Mouse (Mus musculus) hindbrain, embryonic 15.5 days (tissue): ENCODE results near the gene Spsb3. TPM values are rescaled to one million over a fixed set of nuclear protein-coding genes. Genes with fewer than 3 reads are reported as not detected.

Experiments used
- ATAC-seq: fragments of 200-750 bp; cut with Nextera tagmentation; 2 replicates; pipeline ENCODE4 v1.8.0; 2017; ENCODE audit warnings: low read depth, moderate number of reproducible peaks, moderate TSS enrichment; ENCODE audit not compliant: low FRiP score
- H3K27ac ChIP-seq: fragments of 300-500 bp; sonication (generic); replicated peaks from 2 replicates; pipeline ENCODE4 v1.5.1; 2015; ENCODE audit warnings: mild to moderate bottlenecking, inconsistent platforms
- H3K27me3 ChIP-seq: fragments of 300-500 bp; sonication (generic); 2 replicates; pipeline ENCODE4 v1.6.1; 2015; ENCODE audit warnings: control low read depth, inconsistent platforms
- H3K36me3 ChIP-seq: fragments of 300-500 bp; sonication (generic); 2 replicates; pipeline ENCODE4 v1.6.1; 2015; ENCODE audit warnings: control low read depth, inconsistent platforms
- H3K4me1 ChIP-seq: fragments of 300-500 bp; sonication (generic); replicated peaks from 2 replicates; pipeline ENCODE4 v1.6.1; 2015; ENCODE audit warnings: control low read depth, inconsistent platforms
- H3K4me2 ChIP-seq: fragments of 300-500 bp; sonication (generic); 2 replicates; pipeline ENCODE4 v1.6.1; 2015; ENCODE audit warnings: moderate library complexity, mild to moderate bottlenecking, inconsistent platforms
- H3K4me3 ChIP-seq: fragments of 300-500 bp; sonication (generic); 2 replicates; pipeline ENCODE4 v1.5.1; 2015; ENCODE audit warnings: mild to moderate bottlenecking, inconsistent platforms
- H3K9ac ChIP-seq: fragments of 300-500 bp; sonication (generic); 2 replicates; pipeline ENCODE4 v1.6.1; 2015; ENCODE audit warnings: inconsistent platforms
- H3K9me3 ChIP-seq: fragments of 300-500 bp; sonication (generic); 2 replicates; pipeline ENCODE4 v1.6.1; 2016; ENCODE audit warnings: control low read depth, inconsistent platforms
- WGBS: fragments of 180-500 bp; shearing (Covaris S2); methylation state at CpG from one replicate; pipeline ENCODE4 v1.1.7; 2015; 5-methylcytosine and 5-hydroxymethylcytosine counted together
- polyA plus RNA-seq: library from polyadenylated mRNA; unstranded; fragments of >200 nt; fragmentation: Nextera tagmentation; extraction: Ambion mirVana; gene quantifications from 2 replicates; pipeline ENCODE4 v1.2.1, GENCODE M21; 2015

The Spsb3 gene
- polyA plus RNA-seq, 1 experiment from 2014 or later: 87.6 TPM

GRCm38 (mm10) chr17:24892785-24893184 lies 6.3 kb downstream of the Spsb3 start:
- no peak for ATAC-seq
- 89% methylated on average over 12 of the region's 12 CpGs for WGBS
- no peak overlapping the region for H3K9ac ChIP-seq
- H3K9me3 ChIP-seq: no peaks in the 10 kb centered on the region
- H3K36me3 ChIP-seq: peaks cover 42% of the 10 kb centered on the region
- H3K4me2 ChIP-seq: no peak overlapping the region
- H3K4me3 ChIP-seq: no peak overlapping the region
- no peaks in the 10 kb centered on the region for H3K27me3 ChIP-seq
- H3K4me1 ChIP-seq: peaks cover 51% of the 10 kb centered on the region
- no peak overlapping the region for H3K27ac ChIP-seq

GRCm38 (mm10) chr17:24893276-24893675 lies 6.8 kb downstream of the Spsb3 start:
- peaks cover 51% of the 10 kb centered on the region for H3K4me1 ChIP-seq
- no peak overlapping the region for H3K9ac ChIP-seq
- H3K4me2 ChIP-seq: no peak overlapping the region; the same call in 1 of the 2 replicates
- peaks cover 46% of the 10 kb centered on the region for H3K36me3 ChIP-seq
- no peaks in the 10 kb centered on the region for H3K27me3 ChIP-seq
- peak overlapping the region; percentile 82; the same call in 1 of the 2 replicates for H3K4me3 ChIP-seq
- no peaks in the 10 kb centered on the region for H3K9me3 ChIP-seq
- no peak for ATAC-seq
- 96% methylated on average over 2 of the region's 2 CpGs for WGBS
- no peak overlapping the region for H3K27ac ChIP-seq

DNA sequence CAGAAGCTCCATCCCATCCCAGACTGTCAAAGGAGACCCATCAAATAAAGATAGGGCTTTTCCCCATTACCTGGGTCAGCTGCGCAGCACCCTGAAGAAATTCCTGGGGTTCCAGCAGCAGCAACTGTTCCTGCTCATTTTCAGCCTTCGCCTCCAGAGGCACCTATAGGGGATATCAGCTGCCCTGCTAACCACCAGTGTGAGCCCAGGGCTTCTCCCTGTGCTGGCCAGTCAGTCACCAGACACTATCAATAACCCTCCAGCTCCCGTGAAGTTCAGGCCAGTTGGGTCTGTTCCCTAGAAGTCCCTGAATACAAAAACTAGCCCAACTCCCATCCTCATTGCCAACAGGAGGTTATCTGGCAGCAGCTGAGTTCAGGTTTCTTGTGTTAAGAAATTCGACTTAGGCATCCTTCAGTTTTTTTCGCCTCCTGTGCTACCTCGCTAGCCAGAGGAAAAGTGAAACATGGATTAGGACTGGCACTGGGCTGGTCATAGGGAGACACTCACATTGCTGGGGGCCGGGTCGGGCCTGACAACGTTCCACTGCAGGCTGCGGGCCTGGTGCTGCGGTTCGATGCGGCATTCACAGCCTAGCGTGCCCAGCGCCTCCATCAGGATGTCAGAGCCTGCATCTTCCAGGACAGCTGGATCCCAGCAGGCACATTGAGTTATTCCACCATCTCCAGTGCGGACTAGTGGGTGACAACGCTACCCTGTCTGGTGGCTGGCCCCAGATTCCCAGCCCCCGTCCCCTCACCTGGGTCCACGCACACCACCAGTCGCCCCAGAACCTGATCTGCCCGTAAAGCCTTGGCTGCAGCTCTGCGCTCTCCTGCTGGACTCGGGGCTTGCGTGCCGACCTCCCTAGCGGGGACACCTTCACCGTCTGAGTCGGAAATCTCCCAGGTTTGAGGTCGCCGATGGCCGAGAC lies 7.9 kb downstream of the Spsb3 start:
- peaks cover 56% of the 10 kb centered on the region for H3K36me3 ChIP-seq
- H3K27ac ChIP-seq: peak overlapping the region; percentile 79

DNA sequence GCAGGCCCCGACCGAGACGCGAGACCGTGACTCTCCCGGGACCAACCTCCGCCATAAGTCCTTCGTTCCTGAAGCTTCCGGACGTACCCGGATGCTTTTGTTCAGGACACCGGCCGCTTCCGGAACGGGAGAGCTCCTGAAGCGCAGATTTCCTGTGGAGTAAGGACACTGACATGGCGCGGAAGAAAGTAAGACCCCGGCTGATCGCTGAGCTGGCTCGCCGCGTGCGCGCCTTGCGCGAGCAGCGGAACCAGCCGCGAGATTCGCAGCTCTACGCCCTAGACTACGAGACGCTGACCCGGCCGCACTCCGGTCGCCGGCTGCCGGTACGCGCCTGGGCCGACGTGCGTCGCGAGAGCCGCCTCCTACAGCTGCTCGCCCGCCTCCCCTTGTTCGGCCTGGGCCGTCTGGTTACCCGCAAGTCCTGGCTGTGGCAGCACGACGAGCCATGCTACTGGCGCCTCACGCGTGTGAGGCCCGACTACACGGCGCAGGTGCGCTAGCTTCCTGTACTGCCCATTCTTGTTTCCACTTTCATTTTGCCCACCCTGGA lies 8.6 kb downstream of the Spsb3 start, which contains the start of the genes Eme2 and Mrps34:
TSS of gene Eme2 (minus strand) at position 93 of the 553 bp plus-strand sequence.
TSS of gene Mrps34 (plus strand) at position 122 of the 553 bp plus-strand sequence.
- peak within 1 kb of the TSS; percentile 97 for H3K4me2 ChIP-seq
- H3K36me3 ChIP-seq: peaks cover 59% of the 10 kb centered on the region
- H3K9me3 ChIP-seq: no peaks in the 10 kb centered on the region
- peak within 1 kb of the TSS; percentile 82 for H3K4me3 ChIP-seq
- peak within 1 kb of the TSS; percentile 87 for H3K9ac ChIP-seq
- H3K27ac ChIP-seq: peak within 1 kb of the TSS; percentile 79
- peak; percentile 73 for ATAC-seq
- 0% methylated on average over 62 of the region's 62 CpGs for WGBS
- no peaks in the 10 kb centered on the region for H3K27me3 ChIP-seq
- H3K4me1 ChIP-seq: peaks cover 46% of the 10 kb centered on the region

More for the DNA sequence above, 7.9 kb downstream of the Spsb3 start:
- Histone ChIP-seq H3K9me3 (no peaks in the 10 kb centered on the region), H3K4me3 (peak overlapping the region; percentile 82), H3K27me3 (no peaks in the 10 kb centered on the region), H3K4me2 (peak overlapping the region; percentile 97), H3K9ac (peak overlapping the region; percentile 87), H3K4me1 (peaks cover 46% of the 10 kb centered on the region)
- WGBS: 12% methylated on average over 31 of the region's 31 CpGs
- ATAC-seq: peak; percentile 23

DNA sequence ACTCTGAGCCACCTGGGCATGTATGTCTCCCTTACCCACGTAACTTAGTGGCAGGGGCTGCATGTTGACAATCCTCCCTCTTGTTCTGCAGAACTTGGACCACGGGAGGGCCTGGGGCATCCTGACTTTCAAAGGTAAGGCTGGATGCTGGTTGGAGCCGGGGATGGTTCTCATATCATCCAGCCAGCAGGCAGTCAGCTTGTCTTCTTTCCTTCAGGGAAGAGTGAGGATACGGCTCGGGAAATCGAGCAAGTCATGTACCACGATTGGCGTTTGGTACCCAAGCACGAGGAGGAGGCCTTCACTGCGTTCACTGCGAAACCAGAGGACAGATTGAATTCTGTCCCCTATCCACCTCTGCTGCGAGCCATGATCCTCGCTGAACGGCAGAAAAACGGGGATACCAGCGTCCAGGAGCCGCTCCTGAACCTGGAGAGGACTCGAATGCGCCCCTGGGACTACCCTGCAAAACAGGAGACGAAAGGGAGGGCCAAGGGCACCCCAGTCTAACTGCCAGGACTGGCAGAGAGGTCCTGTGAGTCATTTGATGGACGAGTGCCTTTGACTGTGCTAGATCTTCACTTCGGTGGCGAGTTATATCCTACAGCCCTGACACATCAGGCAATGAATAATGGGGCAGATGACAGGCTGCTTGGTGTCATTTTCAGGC lies 9.3 kb downstream of the Spsb3 start:
- Histone ChIP-seq H3K9me3 (no peaks in the 10 kb centered on the region), H3K36me3 (peaks cover 60% of the 10 kb centered on the region), H3K27ac (peak overlapping the region; percentile 79), H3K4me3 (peak overlapping the region; percentile 82), H3K9ac (peak overlapping the region; percentile 87), H3K4me2 (peak overlapping the region; percentile 97), H3K4me1 (peaks cover 46% of the 10 kb centered on the region), H3K27me3 (no peaks in the 10 kb centered on the region)
- 14% methylated on average over 23 of the region's 23 CpGs for WGBS
- no peak for ATAC-seq

DNA sequence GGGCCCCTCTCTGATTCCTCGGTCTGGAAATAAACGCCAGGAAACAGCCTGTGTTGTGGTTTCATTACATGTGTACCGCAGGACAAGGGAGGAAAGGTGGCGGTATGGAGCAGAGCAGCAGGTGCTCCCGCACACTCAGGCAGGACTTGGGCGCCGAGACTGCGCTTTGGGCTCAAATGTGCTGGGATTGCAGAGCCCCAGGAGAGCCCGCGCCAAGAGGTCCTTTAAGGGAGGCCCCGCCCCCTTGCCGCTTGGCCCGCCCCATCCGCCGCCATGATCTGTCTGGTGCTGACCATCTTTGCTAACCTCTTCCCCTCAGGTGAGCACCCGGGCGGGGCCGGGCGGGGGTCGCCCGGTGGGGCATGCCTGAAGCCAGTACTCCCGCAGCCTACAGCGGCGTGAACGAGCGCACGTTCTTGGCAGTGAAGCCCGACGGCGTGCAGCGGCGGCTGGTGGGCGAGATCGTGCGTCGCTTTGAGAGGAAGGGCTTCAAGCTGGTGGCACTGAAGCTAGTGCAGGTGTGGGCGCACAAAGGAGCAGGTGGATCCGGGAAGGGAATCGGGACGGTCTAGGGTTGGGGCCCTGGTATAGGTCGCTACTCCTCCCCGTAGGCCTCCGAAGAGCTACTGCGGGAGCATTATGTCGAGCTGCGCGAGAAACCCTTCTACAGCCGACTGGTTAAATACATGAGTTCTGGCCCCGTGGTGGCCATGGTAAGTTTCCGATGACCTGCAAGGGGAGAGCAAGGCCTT lies 10.0 kb downstream of the Spsb3 start, which contains the start of gene Nme3:
TSS of gene Nme3 (plus strand) at position 260 of the 752 bp plus-strand sequence.
- Histone ChIP-seq H3K4me1 (peaks cover 46% of the 10 kb centered on the region), H3K27me3 (no peaks in the 10 kb centered on the region), H3K4me3 (peak within 1 kb of the TSS; percentile 82), H3K9me3 (no peaks in the 10 kb centered on the region), H3K27ac (peak within 1 kb of the TSS; percentile 79), H3K9ac (peak within 1 kb of the TSS; percentile 87), H3K4me2 (peak within 1 kb of the TSS; percentile 97), H3K36me3 (peaks cover 60% of the 10 kb centered on the region)
- WGBS: under 1% methylated on average over 50 of the region's 50 CpGs
- ATAC-seq: peak; percentile 74

GRCm38 (mm10) chr17:24896993-24897269 lies 10.5 kb downstream of the Spsb3 start:
- H3K9me3 ChIP-seq: no peaks in the 10 kb centered on the region
- peaks cover 61% of the 10 kb centered on the region for H3K36me3 ChIP-seq
- peaks cover 46% of the 10 kb centered on the region for H3K4me1 ChIP-seq
- peak overlapping the region; percentile 82 for H3K4me3 ChIP-seq
- H3K27me3 ChIP-seq: no peaks in the 10 kb centered on the region
- peak overlapping the region; percentile 87 for H3K9ac ChIP-seq
- WGBS: 25% methylated on average over 11 of the region's 11 CpGs
- H3K27ac ChIP-seq: peak overlapping the region; percentile 79
- peak overlapping the region; percentile 97 for H3K4me2 ChIP-seq
- no peak for ATAC-seq

GRCm38 (mm10) chr17:24897600-24897999 lies 11.2 kb downstream of the Spsb3 start:
- peak overlapping the region; percentile 87 for H3K9ac ChIP-seq
- H3K36me3 ChIP-seq: peaks cover 60% of the 10 kb centered on the region
- peak overlapping the region; percentile 97 for H3K4me2 ChIP-seq
- peak overlapping the region; percentile 82 for H3K4me3 ChIP-seq
- no peak overlapping the region for H3K27ac ChIP-seq
- H3K4me1 ChIP-seq: peaks cover 46% of the 10 kb centered on the region
- no peaks in the 10 kb centered on the region for H3K9me3 ChIP-seq
- no peaks in the 10 kb centered on the region for H3K27me3 ChIP-seq
- WGBS: 72% methylated on average over 4 of the region's 4 CpGs
- no peak for ATAC-seq

GRCm38 (mm10) chr17:24898041-24898854 lies 11.8 kb downstream of the Spsb3 start:
- ATAC-seq: no peak
- no peaks in the 10 kb centered on the region for H3K27me3 ChIP-seq
- 78% methylated on average over 4 of the region's 4 CpGs for WGBS
- H3K4me2 ChIP-seq: 0 out of 2 replicates have a peak overlapping the region, but pooled peaks have one; percentile 97
- H3K9me3 ChIP-seq: no peaks in the 10 kb centered on the region
- peak overlapping the region; percentile 82 for H3K4me3 ChIP-seq
- H3K4me1 ChIP-seq: peaks cover 41% of the 10 kb centered on the region
- H3K36me3 ChIP-seq: peaks cover 60% of the 10 kb centered on the region
- H3K27ac ChIP-seq: no peak overlapping the region
- H3K9ac ChIP-seq: peak overlapping the region; percentile 87; the same call in 1 of the 2 replicates

DNA sequence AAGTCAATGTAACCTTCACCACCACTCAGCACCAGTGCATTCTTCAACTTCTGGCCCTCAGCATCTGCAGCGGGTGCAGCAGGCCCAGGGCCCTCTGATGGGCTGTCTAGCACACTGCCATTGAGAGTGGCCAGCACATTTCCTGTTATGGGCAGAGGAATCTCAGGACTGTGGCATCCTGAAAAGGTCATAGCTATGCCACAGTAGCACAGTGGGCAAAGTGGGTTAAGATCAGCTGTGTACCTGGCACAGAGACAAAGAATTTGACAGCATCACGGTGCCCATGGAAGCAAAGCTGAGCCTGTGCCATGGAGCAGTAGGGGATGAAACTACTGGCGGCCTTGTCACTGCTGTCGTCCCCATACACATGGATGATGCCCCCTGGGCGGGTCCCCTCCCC lies 12.7 kb downstream of the Spsb3 start:
- no peak for ATAC-seq
- Histone ChIP-seq H3K36me3 (peaks cover 64% of the 10 kb centered on the region), H3K9ac (no peak overlapping the region), H3K27ac (no peak overlapping the region), H3K4me3 (no peak overlapping the region), H3K4me1 (peaks cover 32% of the 10 kb centered on the region), H3K9me3 (no peaks in the 10 kb centered on the region), H3K4me2 (no peak overlapping the region), H3K27me3 (no peaks in the 10 kb centered on the region)
- 76% methylated on average over 5 of the region's 5 CpGs for WGBS

- H3K4me3 ChIP-seq: no peak overlapping the region
- H3K9ac ChIP-seq: no peak overlapping the region
- H3K27me3 ChIP-seq: no peaks in the 10 kb centered on the region
- no peak for ATAC-seq
- peaks cover 73% of the 10 kb centered on the region for H3K36me3 ChIP-seq
- peaks cover 29% of the 10 kb centered on the region for H3K4me1 ChIP-seq
- WGBS: 94% methylated on average over 6 of the region's 6 CpGs
- H3K27ac ChIP-seq: no peak overlapping the region
- H3K9me3 ChIP-seq: no peaks in the 10 kb centered on the region
- H3K4me2 ChIP-seq: no peak overlapping the region
These were observed 13.6 kb downstream of the Spsb3 start for GRCm38 (mm10) chr17:24900014-24900413.
